Mouse (Mus musculus) erythroblast, embryonic 14.5 days (primary cell): Measurements from ENCODE around the gene 6430571L13Rik.

Experiments used
- GATA1 ChIP-seq: IDR thresholded peaks from 2 replicates; pipeline ENCODE4 v1.6.1; 2012; ENCODE audit warnings: low read length, inconsistent platforms, mixed read lengths
- TAL1 ChIP-seq: IDR thresholded peaks from 3 replicates; pipeline ENCODE4 v1.6.1; 2012; ENCODE audit warnings: low read length, inconsistent platforms, mixed read lengths

- TF ChIP-seq GATA1 (no peak), TAL1 (no peak)
Measured at GRCm38 (mm10) chr9:107305601-107306542, 34.5 kb upstream of the 6430571L13Rik start.
